Mouse (Mus musculus) forebrain, embryonic 11.5 days (tissue): ENCODE data around the gene Chrna9. TPM values are rescaled to one million over a fixed set of nuclear protein-coding genes. Genes with fewer than 3 reads are reported as not detected.

ENCODE experiments used
- ATAC-seq: fragments of 200-750 bp; cut with Nextera tagmentation; replicated peaks from 2 replicates; pipeline ENCODE4 v1.8.0; 2017; ENCODE audit warnings: moderate TSS enrichment; ENCODE audit not compliant: low FRiP score
- DNase-seq: peaks from one replicate; pipeline ENCODE4 v3.0.0-alpha.2; 2017; ENCODE audit warnings: low spot score
- H3K27ac ChIP-seq: fragments of 300-500 bp; sonication (generic); 2 replicates; pipeline ENCODE4 v1.5.1; 2014; ENCODE audit warnings: low read depth, low read length
- H3K27me3 ChIP-seq: fragments of 300-500 bp; sonication (generic); 2 replicates; pipeline ENCODE4 v1.6.1; 2014; ENCODE audit warnings: mild to moderate bottlenecking, low read length, mixed read lengths; ENCODE audit not compliant: control insufficient read depth, insufficient read depth
- H3K36me3 ChIP-seq: fragments of 300-500 bp; sonication (generic); 2 replicates; pipeline ENCODE4 v1.6.1; 2014; ENCODE audit warnings: mild to moderate bottlenecking, low read length, moderate library complexity, mixed read lengths; ENCODE audit not compliant: control insufficient read depth, insufficient read depth
- H3K4me1 ChIP-seq: fragments of 300-500 bp; sonication (generic); replicated peaks from 2 replicates; pipeline ENCODE4 v1.6.1; 2014; ENCODE audit warnings: low read length, mixed read lengths; ENCODE audit not compliant: control insufficient read depth, insufficient read depth
- H3K4me2 ChIP-seq: fragments of 300-500 bp; sonication (generic); 2 replicates; pipeline ENCODE4 v1.6.1; 2014; ENCODE audit warnings: low read depth, mild to moderate bottlenecking, low read length, moderate library complexity, mixed read lengths; ENCODE audit not compliant: severe bottlenecking
- H3K4me3 ChIP-seq: fragments of 300-500 bp; sonication (generic); 2 replicates; pipeline ENCODE4 v1.5.1; 2014; ENCODE audit warnings: low read depth, low read length
- H3K9ac ChIP-seq: fragments of 300-500 bp; sonication (generic); 2 replicates; pipeline ENCODE4 v1.6.1; 2014; ENCODE audit warnings: low read length
- H3K9me3 ChIP-seq: fragments of 300-500 bp; sonication (generic); 2 replicates; pipeline ENCODE4 v1.6.1; 2016; ENCODE audit warnings: low read length, mixed read lengths; ENCODE audit not compliant: control insufficient read depth
- WGBS: fragments of 180-500 bp; shearing (Covaris S2); extraction: QIAGEN DNeasy Blood & Tissue Kit; methylation state at CpG from one replicate; pipeline ENCODE4 v1.1.7; 2014; 5-methylcytosine and 5-hydroxymethylcytosine counted together
- polyA plus RNA-seq: library from polyadenylated mRNA; unstranded; fragments of >200 nt; fragmentation: Nextera tagmentation; extraction: Ambion mirVana; gene quantifications from 2 replicates; pipeline ENCODE4 v1.2.1, GENCODE M21; 2014

Chrna9 gene
- polyA plus RNA-seq, result not detected in 2 replicates

GRCm38 (mm10) chr5:65934783-65935182 lies at the start of gene Chrna9:
TSS of gene Chrna9 (plus strand) at chr5:65934921.
- no peak within 1 kb of the TSS for H3K9ac ChIP-seq
- no peak within 1 kb of the TSS for H3K4me2 ChIP-seq
- no peak for ATAC-seq
- H3K4me3 ChIP-seq, result no peak within 1 kb of the TSS
- DNase-seq, result no peak
- H3K4me1 ChIP-seq, result no peaks in the 10 kb centered on the region
- no peaks in the 10 kb centered on the region for H3K9me3 ChIP-seq
- WGBS, result 93% methylated on average over 5 of the region's 5 CpGs
- no peaks in the 10 kb centered on the region for H3K36me3 ChIP-seq
- no peak within 1 kb of the TSS for H3K27ac ChIP-seq
- no peaks in the 10 kb centered on the region for H3K27me3 ChIP-seq

- Histone ChIP-seq H3K9me3 (no peaks in the 10 kb centered on the region), H3K27ac (no peak overlapping the region), H3K9ac (no peak overlapping the region), H3K4me2 (no peak overlapping the region), H3K36me3 (no peaks in the 10 kb centered on the region), H3K27me3 (no peaks in the 10 kb centered on the region), H3K4me3 (no peak overlapping the region), H3K4me1 (no peaks in the 10 kb centered on the region)
- DNase-seq (no peak), ATAC-seq (no peak)
- 50% methylated on average over 15 of the region's 15 CpGs for WGBS
Measured at GRCm38 (mm10) chr5:65885699-65886443, 48.9 kb upstream of the Chrna9 start.

- Histone ChIP-seq H3K4me1 (no peaks in the 10 kb centered on the region), H3K27ac (no peak overlapping the region), H3K4me2 (no peak overlapping the region), H3K9ac (no peak overlapping the region), H3K9me3 (no peaks in the 10 kb centered on the region), H3K4me3 (no peak overlapping the region), H3K36me3 (no peaks in the 10 kb centered on the region), H3K27me3 (no peaks in the 10 kb centered on the region)
- 90% methylated on average over 5 of the region's 5 CpGs for WGBS
- ATAC-seq, result no peak
- DNase-seq, result no peak
Measured at GRCm38 (mm10) chr5:65888102-65888501, 46.6 kb upstream of the Chrna9 start.

GRCm38 (mm10) chr5:65888998-65889397 lies 45.7 kb upstream of the Chrna9 start:
- 65% methylated on average over 5 of the region's 5 CpGs for WGBS
- no peak for DNase-seq

GRCm38 (mm10) chr5:65891251-65891826 lies 43.4 kb upstream of the Chrna9 start:
- no peaks in the 10 kb centered on the region for H3K4me1 ChIP-seq
- DNase-seq (no peak), ATAC-seq (no peak)
- H3K4me3 ChIP-seq, result no peak overlapping the region
- H3K4me2 ChIP-seq, result no peak overlapping the region
- 76% methylated on average over 14 of the region's 14 CpGs for WGBS
- H3K36me3 ChIP-seq, result no peaks in the 10 kb centered on the region
- no peak overlapping the region for H3K9ac ChIP-seq
- no peak overlapping the region for H3K27ac ChIP-seq
- no peaks in the 10 kb centered on the region for H3K27me3 ChIP-seq
- H3K9me3 ChIP-seq, result no peaks in the 10 kb centered on the region

More at GRCm38 (mm10) chr5:65888998-65889397, 45.7 kb upstream of the Chrna9 start:
- Histone ChIP-seq H3K4me3 (no peak overlapping the region), H3K36me3 (no peaks in the 10 kb centered on the region), H3K27me3 (no peaks in the 10 kb centered on the region), H3K9ac (no peak overlapping the region), H3K4me1 (no peaks in the 10 kb centered on the region), H3K27ac (no peak overlapping the region), H3K4me2 (no peak overlapping the region), H3K9me3 (no peaks in the 10 kb centered on the region)
- no peak for ATAC-seq

GRCm38 (mm10) chr5:65895121-65895692 lies 39.5 kb upstream of the Chrna9 start:
- Histone ChIP-seq H3K27me3 (no peaks in the 10 kb centered on the region), H3K4me3 (no peak overlapping the region), H3K9ac (no peak overlapping the region), H3K36me3 (no peaks in the 10 kb centered on the region), H3K4me1 (no peaks in the 10 kb centered on the region), H3K9me3 (no peaks in the 10 kb centered on the region), H3K27ac (no peak overlapping the region), H3K4me2 (no peak overlapping the region)
- no peak for DNase-seq
- no peak for ATAC-seq
- 90% methylated on average over 6 of the region's 6 CpGs for WGBS

- H3K27ac ChIP-seq, result no peak overlapping the region
- no peak for ATAC-seq
- H3K9ac ChIP-seq, result no peak overlapping the region
- H3K36me3 ChIP-seq, result no peaks in the 10 kb centered on the region
- WGBS, result 77% methylated on average over 7 of the region's 7 CpGs
- H3K4me3 ChIP-seq, result no peak overlapping the region
- H3K4me2 ChIP-seq, result no peak overlapping the region
- no peak for DNase-seq
- no peaks in the 10 kb centered on the region for H3K4me1 ChIP-seq
- H3K27me3 ChIP-seq, result no peaks in the 10 kb centered on the region
- H3K9me3 ChIP-seq, result no peaks in the 10 kb centered on the region
Measured at GRCm38 (mm10) chr5:65895764-65896163, 39.0 kb upstream of the Chrna9 start.

GRCm38 (mm10) chr5:65897731-65898130 lies 37.0 kb upstream of the Chrna9 start:
- 97% methylated on average over 2 of the region's 2 CpGs for WGBS
- no peaks in the 10 kb centered on the region for H3K27me3 ChIP-seq
- no peak overlapping the region for H3K4me3 ChIP-seq
- no peak overlapping the region for H3K9ac ChIP-seq
- H3K4me1 ChIP-seq, result no peaks in the 10 kb centered on the region
- H3K4me2 ChIP-seq, result no peak overlapping the region
- H3K27ac ChIP-seq, result no peak overlapping the region
- ATAC-seq (no peak), DNase-seq (no peak)
- no peaks in the 10 kb centered on the region for H3K9me3 ChIP-seq
- no peaks in the 10 kb centered on the region for H3K36me3 ChIP-seq
